Mouse (Mus musculus) liver, embryonic 14.5 days (tissue): ENCODE measurements around the gene Dnaja2. TPM values are rescaled to one million over a fixed set of nuclear protein-coding genes. Genes with fewer than 3 reads are reported as not detected.
A peak's percentile ranks its signal among the peaks of the same experiment; 100 is the strongest.

ENCODE experiments used
- ATAC-seq: fragments of 200-750 bp; cut with Nextera tagmentation; 2 replicates; pipeline ENCODE4 v1.8.0; 2017; ENCODE audit warnings: moderate number of reproducible peaks, mild to moderate bottlenecking, moderate library complexity; ENCODE audit not compliant: insufficient read depth
- DNase-seq, 3 experiments: peaks; one replicate each; pipeline ENCODE4 v3.0.0-alpha.2; 2012 to 2013; ENCODE audit warnings: low read depth in 3 of 3, low spot score in 3 of 3
- H3K27ac ChIP-seq: fragments of 300-500 bp; sonication (generic); 2 replicates; pipeline ENCODE4 v1.5.1; 2014; ENCODE audit warnings: moderate library complexity, mild to moderate bottlenecking, control low read depth, inconsistent platforms
- H3K27me3 ChIP-seq: fragments of 300-500 bp; sonication (generic); 2 replicates; pipeline ENCODE4 v1.6.1; 2014; ENCODE audit warnings: mild to moderate bottlenecking, low read length, moderate library complexity; ENCODE audit not compliant: control insufficient read depth, insufficient read depth
- H3K36me3 ChIP-seq: fragments of 300-500 bp; sonication (generic); replicated peaks from 2 replicates; pipeline ENCODE4 v1.6.1; 2014; ENCODE audit warnings: low read depth; ENCODE audit not compliant: control insufficient read depth, insufficient read depth
- H3K4me1 ChIP-seq, 2 experiments: fragments of 200-500 bp in 1 of 2; fragments of 300-500 bp in 1 of 2; sonication (generic) in 1 of 2; replicated peaks; 2 replicates each; pipeline ENCODE4 v1.6.1; 2012 to 2014; ENCODE audit warnings: antibody characterized with exemption in 1 of 2, inconsistent platforms in 1 of 2, low read length in 1 of 2; ENCODE audit not compliant: control insufficient read depth in 2 of 2, insufficient read depth in 2 of 2
- H3K4me2 ChIP-seq: fragments of 300-500 bp; sonication (generic); 2 replicates; pipeline ENCODE4 v1.6.1; 2014; ENCODE audit warnings: low read depth, mild to moderate bottlenecking, control low read depth, moderate library complexity
- H3K4me3 ChIP-seq, 2 experiments: fragments of 200-500 bp in 1 of 2; fragments of 300-500 bp in 1 of 2; sonication (generic) in 1 of 2; 2 replicates each; pipeline ENCODE4 v1.5.1; 2012 to 2014; ENCODE audit warnings: low read depth in 2 of 2, low read length in 2 of 2, mild to moderate bottlenecking in 2 of 2, control low read depth in 1 of 2, inconsistent platforms in 1 of 2, moderate library complexity in 1 of 2; ENCODE audit not compliant: insufficient read depth in 1 of 2
- H3K9ac ChIP-seq: fragments of 300-500 bp; sonication (generic); replicated peaks from 2 replicates; pipeline ENCODE4 v1.6.1; 2014; ENCODE audit warnings: mild to moderate bottlenecking, control low read depth, moderate library complexity
- H3K9me3 ChIP-seq: fragments of 300-500 bp; sonication (generic); 2 replicates; pipeline ENCODE4 v1.6.1; 2016; ENCODE audit warnings: low read length, mixed read lengths; ENCODE audit not compliant: control insufficient read depth
- CTCF ChIP-seq: IDR thresholded peaks from 2 replicates; pipeline ENCODE4 v1.5.1; 2016; ENCODE audit warnings: antibody characterized with exemption, low read depth, control low read depth
- EP300 ChIP-seq: IDR thresholded peaks from 2 replicates; pipeline ENCODE4 v1.6.1; 2016; ENCODE audit warnings: antibody characterized with exemption, low read depth
- WGBS: fragments of 180-500 bp; shearing (Covaris S2); extraction: QIAGEN DNeasy Blood & Tissue Kit; methylation state at CpG from one replicate; pipeline ENCODE4 v1.1.7; 2014; ENCODE audit not compliant: insufficient replicate concordance; 5-methylcytosine and 5-hydroxymethylcytosine counted together
- polyA plus RNA-seq, 2 experiments: library from polyadenylated mRNA; depleted of rRNA in 1 of 2; stranded (reverse) in 1 of 2; unstranded in 1 of 2; fragments of >200 nt; fragmentation: Nextera tagmentation in 1 of 2; extraction: Ambion mirVana in 1 of 2; gene quantifications; 2 replicates each; pipeline versions ENCODE4 v1.2.1 to v1.2.3; 2012 to 2014

Gene Dnaja2
- polyA plus RNA-seq, 2 experiments: 26.9 to 73.3 TPM

DNA sequence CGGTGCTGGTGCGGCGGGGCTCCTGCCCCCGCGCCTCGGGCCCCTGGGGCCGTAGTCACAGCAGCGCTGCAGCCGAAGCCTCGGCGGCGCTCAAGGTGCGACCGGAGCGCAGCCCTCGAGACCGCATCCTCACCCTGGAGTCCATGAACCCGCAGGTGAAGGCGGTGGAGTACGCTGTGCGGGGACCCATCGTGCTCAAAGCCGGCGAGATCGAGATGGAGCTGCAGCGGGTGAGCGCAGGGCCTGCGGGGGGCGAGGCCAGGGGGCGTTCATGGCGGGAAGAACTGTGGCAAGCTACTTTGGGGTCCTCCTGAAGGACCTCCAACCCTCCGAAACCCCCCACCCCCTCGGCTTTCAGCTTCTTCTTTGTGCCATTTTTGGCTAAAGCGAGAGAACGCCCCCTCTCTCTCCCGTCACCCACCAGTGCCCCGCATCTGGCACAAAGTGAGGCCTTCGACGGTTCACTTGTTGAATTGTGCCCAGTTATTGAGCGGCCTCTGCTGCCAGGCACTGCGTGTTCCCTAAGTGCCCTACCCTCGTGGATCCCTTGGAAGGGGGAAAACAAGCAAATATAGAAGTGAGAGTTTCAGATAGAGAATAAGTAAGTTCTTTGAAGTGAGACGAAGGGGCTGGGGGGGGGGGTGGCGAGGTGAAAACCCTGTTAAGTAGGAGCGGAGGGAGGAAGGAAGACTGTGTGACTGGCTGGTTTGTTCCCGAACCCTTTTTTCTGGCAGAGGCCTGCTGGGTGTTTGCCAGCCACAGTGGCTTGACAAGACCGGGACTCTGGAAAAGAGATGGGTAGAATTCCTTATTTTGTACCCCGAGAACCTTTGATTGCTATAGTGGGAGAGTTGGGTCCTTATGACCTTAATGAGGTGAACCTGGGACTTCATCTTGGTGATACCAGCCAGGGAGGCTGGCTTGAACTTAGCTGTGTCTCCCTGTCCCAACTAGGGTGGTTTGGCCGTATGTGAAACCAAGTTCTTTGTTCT, 61.9 kb downstream of the Dnaja2 start:
- H3K9ac ChIP-seq: peak overlapping the region; percentile 38
- TF ChIP-seq EP300: no peak
- TF ChIP-seq CTCF: no peak
- no peaks in the 10 kb centered on the region for H3K36me3 ChIP-seq
- DNase-seq: no peak
- WGBS: 11% methylated on average over 48 of the region's 49 CpGs
- H3K27me3 ChIP-seq: peaks cover 4% of the 10 kb centered on the region
- no peak overlapping the region for H3K27ac ChIP-seq
- no peak; the same call in 1 of the 2 replicates for ATAC-seq
- peak overlapping the region; percentile 61 for H3K4me3 ChIP-seq
- H3K4me2 ChIP-seq: peak overlapping the region; percentile 79
- H3K4me1 ChIP-seq: 0 out of 4 replicates have a peak, but pooled peaks cover 0 to 2% of the 10 kb centered on the region in 2 experiments
- H3K9me3 ChIP-seq: no peaks in the 10 kb centered on the region

DNA sequence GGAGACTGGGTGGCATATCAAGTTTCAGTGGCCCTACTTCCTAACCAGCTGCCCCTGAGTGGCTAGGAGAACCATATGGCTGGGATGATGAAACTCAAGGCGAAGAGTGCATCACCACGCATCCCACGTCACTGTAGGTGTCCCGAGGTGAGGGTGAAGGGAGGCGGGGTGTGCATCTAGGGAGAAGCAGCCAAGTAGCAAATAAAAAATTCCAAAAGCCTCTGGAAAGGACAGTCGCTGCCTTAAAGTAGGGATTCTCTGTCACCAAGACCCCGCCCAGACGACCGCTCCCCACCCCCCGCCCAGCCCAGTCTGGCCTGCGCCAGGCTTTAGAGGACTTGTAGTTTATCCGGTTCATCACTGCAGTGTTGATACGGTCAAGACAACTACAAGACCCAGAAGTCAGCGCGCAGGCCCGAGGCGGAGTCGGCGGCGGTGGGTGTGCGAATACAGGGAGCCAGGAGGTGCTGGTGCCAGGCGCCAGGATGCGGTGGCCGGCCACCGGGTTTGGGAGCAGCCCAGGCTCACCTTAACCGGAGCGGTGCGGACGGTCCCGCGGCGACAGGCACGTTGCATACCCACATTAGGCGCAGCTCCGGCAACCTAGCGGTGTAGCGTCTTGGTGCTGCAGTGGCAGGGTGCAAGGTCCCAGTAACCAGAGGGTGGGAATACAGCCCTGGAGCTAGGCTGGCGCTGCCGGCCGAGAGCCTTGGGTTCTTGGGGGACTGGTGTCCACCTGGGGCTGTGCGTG, 62.8 kb downstream of the Dnaja2 start, which contains the start of gene Gpt2:
Gpt2 (plus strand) TSS at position 452 of the 751 bp plus-strand sequence.
- Histone ChIP-seq H3K4me3 (peak within 1 kb of the TSS; percentile 61 to 67), H3K4me2 (peak within 1 kb of the TSS; percentile 79), H3K9ac (peak within 1 kb of the TSS; percentile 38), H3K4me1 (0 out of 4 replicates have a peak, but pooled peaks cover 0 to 2% of the 10 kb centered on the region in 2 experiments), H3K27ac (no peak within 1 kb of the TSS), H3K36me3 (no peaks in the 10 kb centered on the region), H3K27me3 (peaks cover 4% of the 10 kb centered on the region), H3K9me3 (no peaks in the 10 kb centered on the region)
- TF ChIP-seq EP300: no peak
- no peak for TF ChIP-seq CTCF
- peak; percentile 89 for ATAC-seq
- WGBS: under 1% methylated on average over 41 of the region's 41 CpGs
- peak; percentile 54 to 64 (median 58) for DNase-seq

DNA sequence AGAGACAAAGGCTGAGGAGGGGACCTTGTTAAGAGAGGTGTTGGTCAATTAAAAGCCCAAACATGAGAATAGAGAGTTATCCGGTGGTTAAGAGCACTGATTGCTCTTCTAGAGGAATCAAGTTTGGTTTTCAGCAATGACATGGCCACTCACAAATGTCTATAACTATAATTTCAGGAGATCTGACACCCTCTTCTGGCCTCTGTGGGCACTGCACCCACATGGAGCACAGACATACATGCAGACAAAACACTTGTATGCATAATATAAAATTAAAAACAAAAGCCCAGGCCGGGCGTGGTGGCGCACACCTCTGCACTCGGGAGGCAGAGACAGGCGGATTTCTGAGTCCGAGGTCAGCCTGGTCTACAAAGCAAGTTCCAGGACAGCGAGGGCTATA, 65.6 kb downstream of the Dnaja2 start:
- DNase-seq (no peak), ATAC-seq (no peak)
- 0 out of 4 replicates have a peak, but pooled peaks cover 0 to 2% of the 10 kb centered on the region in 2 experiments for H3K4me1 ChIP-seq
- no peaks in the 10 kb centered on the region for H3K9me3 ChIP-seq
- H3K27me3 ChIP-seq: peaks cover 4% of the 10 kb centered on the region
- WGBS: 77% methylated on average over 8 of the region's 8 CpGs
- H3K4me2 ChIP-seq: no peak overlapping the region
- no peak overlapping the region for H3K9ac ChIP-seq
- no peak overlapping the region for H3K4me3 ChIP-seq
- no peak for TF ChIP-seq EP300
- no peak for TF ChIP-seq CTCF
- H3K27ac ChIP-seq: no peak overlapping the region
- H3K36me3 ChIP-seq: no peaks in the 10 kb centered on the region

GRCm38 (mm10) chr8:85488631-85489030, 66.5 kb downstream of the Dnaja2 start:
- H3K27me3 ChIP-seq: peaks cover 4% of the 10 kb centered on the region
- no peak for TF ChIP-seq CTCF
- no peak for TF ChIP-seq EP300
- ATAC-seq (no peak), DNase-seq (no peak)
- no peak overlapping the region for H3K4me2 ChIP-seq
- no peaks in the 10 kb centered on the region for H3K9me3 ChIP-seq
- 0 out of 4 replicates have a peak, but pooled peaks cover 0 to 2% of the 10 kb centered on the region in 2 experiments for H3K4me1 ChIP-seq
- no peak overlapping the region for H3K27ac ChIP-seq
- no peaks in the 10 kb centered on the region for H3K36me3 ChIP-seq
- no peak overlapping the region for H3K4me3 ChIP-seq
- H3K9ac ChIP-seq: no peak overlapping the region
